Mouse (Mus musculus) heart, adult 8-10 months (tissue): ENCODE results near the gene A830018L16Rik. TPM values are rescaled to one million over a fixed set of nuclear protein-coding genes. Genes with fewer than 3 reads are reported as not detected.
A peak's percentile ranks its signal among the peaks of the same experiment; 100 is the strongest.

ENCODE experiments used
- DNase-seq: peaks from one replicate; pipeline ENCODE4 v3.0.0; 2022; ENCODE audit warnings: low spot score
- total RNA-seq, 4 experiments: library from RNA; stranded (reverse); gene quantifications; 2 replicates each; pipeline ENCODE4 v1.2.4; 2022

A830018L16Rik gene
- total RNA-seq, 4 experiments from 2014 or later, result 0.09 to 0.41 (median 0.16) TPM

GRCm38 (mm10) chr1:11652773-11653172, 238.9 kb downstream of the A830018L16Rik start:
- no peak for DNase-seq

DNA sequence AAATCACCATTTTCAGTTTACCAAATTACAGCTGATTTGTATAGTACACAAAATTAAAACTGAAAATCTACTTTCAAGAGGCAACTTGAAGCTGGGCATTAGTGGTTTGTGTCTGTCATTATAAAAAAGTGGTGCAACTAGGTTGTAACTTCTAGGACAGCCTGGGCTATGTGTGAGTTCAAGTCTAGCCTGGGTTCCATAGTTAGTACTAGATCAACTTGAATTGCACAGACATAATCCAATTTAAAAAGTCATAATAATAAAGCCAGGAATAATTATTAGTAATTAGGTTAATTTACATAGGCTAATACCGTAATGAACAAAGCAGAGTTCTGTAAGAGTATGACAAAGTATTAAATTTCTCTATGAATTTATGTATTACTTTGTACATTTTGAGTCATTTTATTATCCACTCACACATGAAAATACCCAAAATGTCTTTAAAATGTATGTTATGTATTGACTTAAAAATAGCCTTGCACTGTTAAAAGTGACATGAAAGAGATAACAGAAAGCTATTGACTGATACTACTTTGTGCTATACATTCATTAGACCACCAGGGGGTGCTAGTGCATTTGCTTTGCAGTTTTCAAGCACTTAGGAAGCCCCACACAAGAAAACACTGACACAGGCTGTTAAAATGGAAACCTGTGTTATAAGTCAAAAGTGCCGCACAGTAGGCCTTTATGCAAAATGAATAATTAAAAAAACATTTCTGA, 243.6 kb downstream of the A830018L16Rik start:
- peak; percentile 60 for DNase-seq

- DNase-seq, result no peak
These were observed 244.2 kb downstream of the A830018L16Rik start for GRCm38 (mm10) chr1:11658061-11658625.

DNA sequence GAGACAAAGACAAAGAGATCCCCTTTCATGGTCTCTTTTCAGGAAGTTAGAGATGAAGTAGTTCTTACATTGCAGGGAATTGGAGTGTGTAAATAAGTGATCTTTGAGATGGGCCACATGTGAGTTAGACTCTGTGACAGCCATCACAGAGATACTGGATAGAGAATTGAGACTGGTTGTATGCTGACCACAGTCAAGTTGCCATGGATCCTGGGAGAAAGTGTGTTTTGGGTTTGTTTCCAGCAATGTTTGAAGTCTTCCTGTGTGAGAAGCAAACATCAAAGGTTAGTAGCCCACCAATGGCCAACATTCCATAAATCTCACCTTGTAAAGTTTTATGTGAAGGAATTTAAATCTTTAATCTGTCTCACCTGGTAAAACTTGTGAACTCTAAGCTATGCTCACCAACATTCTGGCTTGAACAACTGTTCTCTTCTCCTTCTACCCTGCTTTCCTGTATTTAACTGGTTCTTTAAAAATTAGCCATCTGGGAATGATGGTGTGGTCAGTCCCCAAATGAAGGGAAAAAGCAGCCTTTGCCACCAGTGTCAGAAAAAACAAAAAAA, 330.9 kb downstream of the A830018L16Rik start:
- no peak for DNase-seq

GRCm38 (mm10) chr1:11748424-11748823, 334.5 kb downstream of the A830018L16Rik start:
- DNase-seq, result no peak

- DNase-seq, result no peak
These were observed 336.2 kb downstream of the A830018L16Rik start for GRCm38 (mm10) chr1:11750065-11750464.

DNA sequence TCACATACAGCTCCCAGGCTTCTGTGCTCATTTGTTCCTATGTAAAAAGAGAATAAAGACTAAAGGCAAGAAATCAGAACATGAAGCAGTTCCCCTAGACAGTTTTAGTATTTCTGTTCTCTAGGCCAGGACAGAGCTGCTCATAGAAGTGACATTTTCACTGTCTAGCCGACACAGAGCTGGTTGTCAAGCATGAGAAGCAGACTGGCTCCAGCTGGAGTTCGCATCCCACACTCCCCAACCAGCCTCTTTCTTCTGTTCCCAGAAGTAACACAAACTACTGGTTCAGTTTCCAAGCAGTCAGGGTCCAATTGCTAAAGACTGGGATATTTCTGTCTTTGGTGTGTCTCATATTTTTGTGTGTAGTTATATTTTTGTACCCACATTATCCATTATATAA, 336.7 kb downstream of the A830018L16Rik start:
- DNase-seq, result no peak

GRCm38 (mm10) chr1:11751996-11752395, 338.1 kb downstream of the A830018L16Rik start:
- no peak for DNase-seq

DNA sequence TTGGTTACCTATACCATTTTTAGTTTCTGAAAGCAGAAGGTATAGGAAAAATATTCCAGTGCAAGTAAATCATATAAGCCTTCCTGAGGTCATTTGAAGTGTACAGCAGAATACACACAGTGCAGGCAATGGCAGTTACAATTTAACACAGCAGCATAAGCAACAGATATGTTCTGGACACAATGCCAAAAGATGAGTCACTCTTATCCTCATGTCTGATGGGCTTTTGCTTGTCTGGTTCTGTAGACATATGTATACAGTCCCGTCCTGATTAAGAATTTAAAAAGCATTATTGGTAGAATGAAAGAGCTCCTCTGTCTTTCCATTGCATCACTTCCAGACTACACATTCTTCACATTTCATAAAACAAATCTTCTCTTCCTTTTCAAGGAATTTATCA, 374.4 kb downstream of the A830018L16Rik start:
- DNase-seq, result no peak

- no peak for DNase-seq
These were observed 378.9 kb downstream of the A830018L16Rik start for GRCm38 (mm10) chr1:11792820-11793219.

GRCm38 (mm10) chr1:11795666-11796065, 381.8 kb downstream of the A830018L16Rik start:
- no peak for DNase-seq

DNA sequence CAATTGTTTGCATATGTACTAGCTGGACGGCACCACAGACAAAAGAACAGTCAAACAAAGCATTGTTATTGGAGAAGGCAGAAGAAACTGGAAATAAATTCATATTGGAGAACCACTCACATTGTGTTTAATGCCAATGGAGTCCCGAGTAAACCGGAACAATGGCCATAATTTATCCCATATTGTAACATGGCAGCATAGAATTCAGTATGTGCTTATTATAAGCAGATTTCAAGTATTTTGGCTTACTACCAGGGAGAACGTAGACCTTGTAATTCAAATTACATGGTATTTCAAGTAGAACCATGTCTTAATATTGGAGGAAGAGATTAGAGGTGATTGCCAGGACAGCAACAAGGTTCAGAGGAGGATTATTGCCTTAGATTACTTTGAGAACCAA, 458.9 kb downstream of the A830018L16Rik start:
- DNase-seq, result no peak

GRCm38 (mm10) chr1:11873573-11873972, 459.7 kb downstream of the A830018L16Rik start:
- no peak for DNase-seq

GRCm38 (mm10) chr1:11881706-11882105, 467.8 kb downstream of the A830018L16Rik start:
- DNase-seq, result no peak

DNA sequence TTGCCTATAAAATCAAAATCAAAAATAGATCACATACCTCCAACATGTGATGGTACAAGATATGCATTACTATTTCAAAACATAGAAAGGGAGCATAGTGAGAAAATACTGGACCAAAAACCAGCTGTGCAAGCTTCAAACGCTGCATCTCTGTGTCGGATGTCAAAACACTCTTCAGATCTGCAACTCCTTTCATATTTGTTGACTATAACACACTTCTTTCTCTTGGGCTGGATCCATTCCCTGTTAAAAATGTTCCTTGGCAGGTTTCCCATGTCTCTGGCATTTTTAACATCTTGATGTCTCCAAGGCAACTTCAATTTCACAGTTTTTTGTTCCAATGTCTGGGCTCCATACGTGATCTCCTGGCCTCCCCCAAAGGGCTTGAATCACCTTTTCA, 481.8 kb downstream of the A830018L16Rik start:
- no peak for DNase-seq

- no peak for DNase-seq
These were observed 502.0 kb downstream of the A830018L16Rik start for GRCm38 (mm10) chr1:11915873-11916272.

DNA sequence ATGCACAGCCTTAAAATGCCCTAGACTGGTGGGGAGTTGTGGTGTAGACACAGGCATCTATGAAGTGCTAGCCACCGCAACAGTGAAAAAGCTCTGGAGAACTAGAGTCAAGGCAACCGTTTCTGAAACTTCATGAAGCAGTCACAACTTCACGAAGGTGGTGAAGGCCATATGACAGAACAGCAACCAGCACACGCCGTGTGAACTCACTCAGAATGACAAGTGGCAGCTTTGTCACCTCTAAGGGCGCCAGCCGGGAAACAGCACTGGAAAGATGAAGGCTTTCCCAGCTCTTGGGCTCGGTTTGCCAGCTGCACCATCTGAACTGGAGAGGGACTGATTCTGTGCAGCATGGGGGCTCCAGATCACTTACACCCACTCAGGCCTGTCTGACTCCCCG, 523.1 kb downstream of the A830018L16Rik start:
- no peak for DNase-seq

DNA sequence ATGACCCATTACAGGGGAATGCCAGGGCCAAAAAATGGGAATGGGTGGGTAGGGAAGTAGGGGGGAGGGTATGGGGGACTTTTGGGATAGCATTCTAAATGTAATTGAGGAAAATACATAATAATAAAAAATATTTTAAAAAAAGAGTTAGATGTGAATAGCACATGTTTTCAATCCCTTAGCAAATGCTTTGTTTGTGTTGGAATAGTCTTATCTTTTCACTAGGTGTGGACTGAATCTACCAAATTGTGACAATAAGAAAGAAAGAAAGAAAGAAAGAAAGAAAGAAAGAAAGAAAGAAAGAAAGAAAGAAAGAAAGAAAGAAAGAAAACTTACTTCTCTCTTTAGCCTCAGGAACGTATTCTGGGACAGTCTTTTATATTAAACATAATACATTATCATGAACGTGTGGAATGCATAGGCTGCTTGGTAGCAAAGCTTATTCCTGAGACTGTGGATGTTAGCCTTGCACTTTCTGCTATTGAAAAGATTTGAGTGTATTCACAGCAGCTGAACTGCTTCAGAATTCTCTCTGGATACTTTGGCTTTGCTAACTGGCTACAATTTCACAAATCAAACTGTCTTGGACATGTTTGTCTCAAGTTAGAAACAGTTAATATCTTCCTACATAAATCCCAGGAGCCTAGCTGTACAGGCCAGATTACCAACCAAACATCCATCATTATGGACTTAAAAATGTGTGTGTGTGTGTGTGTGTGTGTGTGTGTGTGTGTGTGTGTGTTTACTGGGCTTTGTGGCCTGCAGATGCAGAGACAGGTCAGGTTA, 545.7 kb downstream of the A830018L16Rik start:
- no peak for DNase-seq

DNA sequence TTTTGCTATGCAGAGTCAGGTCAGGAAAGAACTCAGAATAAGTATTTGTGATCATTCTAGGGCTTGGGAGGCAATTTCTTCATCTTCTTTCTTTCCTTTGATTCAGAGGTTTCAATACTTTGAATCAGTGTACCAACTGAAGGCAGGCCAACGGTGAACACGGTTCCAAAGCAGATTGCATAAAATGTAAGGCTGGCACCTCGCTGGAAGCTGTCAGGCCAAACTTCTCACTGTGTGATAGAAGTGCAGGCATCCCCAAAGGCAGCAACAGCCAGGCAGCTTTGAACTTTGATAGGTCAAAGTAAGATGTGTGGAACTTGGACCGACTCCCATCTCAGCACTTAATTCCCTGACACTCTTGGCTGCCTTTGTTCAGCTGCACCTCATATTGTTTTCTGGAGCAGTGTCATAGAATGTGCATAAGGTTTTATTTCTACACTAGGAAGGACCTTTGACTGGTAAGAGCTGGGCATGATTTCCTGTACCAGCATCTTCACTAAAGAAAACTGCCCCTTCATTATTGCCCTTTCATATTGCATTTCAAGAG, 568.8 kb downstream of the A830018L16Rik start:
- no peak for DNase-seq

DNA sequence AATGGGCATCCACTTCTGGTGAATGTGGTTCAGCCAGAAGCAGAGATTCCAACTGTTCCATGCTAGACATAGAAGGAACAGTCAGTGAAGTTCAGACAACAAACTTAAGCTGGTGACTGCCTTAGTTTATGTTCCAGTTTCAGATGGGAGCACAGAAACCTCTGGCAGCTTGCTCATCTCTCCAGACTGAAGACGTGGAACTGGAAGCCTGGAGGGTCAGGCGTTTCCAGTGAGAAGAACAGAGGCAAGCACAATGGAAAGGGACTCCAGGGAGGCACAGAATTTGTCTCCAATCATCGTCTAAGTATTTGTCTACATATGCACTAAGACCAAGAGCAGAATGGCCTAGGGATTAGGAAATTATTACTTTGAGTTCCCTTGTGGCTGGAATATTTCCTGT, 576.1 kb downstream of the A830018L16Rik start:
- peak; percentile 23 for DNase-seq

DNA sequence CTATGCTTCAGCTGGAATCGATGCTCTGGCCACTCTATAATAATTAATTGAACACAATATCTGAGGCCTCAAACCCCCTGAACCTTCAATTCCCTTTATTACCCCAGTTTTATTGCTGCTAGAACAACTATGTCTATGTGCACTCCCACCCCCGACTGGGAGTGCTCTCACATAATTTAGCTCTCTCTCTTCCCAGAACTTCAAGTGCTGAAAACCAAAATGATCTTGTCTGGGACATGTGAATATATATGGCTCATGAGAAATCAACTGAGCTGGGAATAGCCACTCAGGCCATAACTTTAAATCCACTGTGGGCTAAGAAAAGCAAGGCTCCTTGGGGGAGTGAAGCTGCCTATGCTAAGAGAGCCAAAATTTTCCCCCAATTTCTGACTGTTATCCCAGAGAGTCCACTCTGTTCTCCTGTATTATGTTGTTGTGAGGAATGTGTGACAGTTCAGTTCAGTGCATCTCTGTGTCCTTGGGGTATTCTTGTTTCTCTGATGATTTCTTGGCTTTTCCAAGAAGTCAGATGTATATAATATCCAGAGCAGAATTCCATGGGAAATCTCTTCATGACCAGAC, 582.5 kb downstream of the A830018L16Rik start:
- no peak for DNase-seq

DNA sequence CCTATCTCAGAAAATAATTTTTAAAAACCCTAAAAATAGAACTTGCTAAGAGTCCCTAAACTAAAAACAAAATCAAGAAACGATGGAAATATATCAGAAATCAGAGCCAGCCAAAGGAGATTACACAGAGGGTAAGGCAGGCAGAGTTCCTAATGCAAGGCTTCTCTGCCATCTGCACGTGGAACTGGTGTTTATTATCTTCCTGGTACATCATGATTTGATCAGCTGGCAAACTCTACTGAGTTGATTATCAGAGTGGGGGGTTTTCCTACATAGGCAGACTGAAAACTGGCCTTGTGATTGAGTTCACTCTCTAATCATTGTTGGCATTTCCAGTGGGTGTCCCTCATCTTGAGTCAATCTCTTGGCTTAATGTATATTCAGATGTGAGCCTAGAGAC, 583.7 kb downstream of the A830018L16Rik start:
- DNase-seq, result no peak
